Mouse (Mus musculus): ENCODE data around the gene Slc35f4. TPM values are rescaled to one million over a fixed set of nuclear protein-coding genes. Genes with fewer than 3 reads are reported as not detected.

Gene Slc35f4
- total and polyA plus RNA-seq, 3 experiments: not detected

- Histone ChIP-seq H3K79me2 (replicated peaks; ENCODE audit: control insufficient read depth, extremely low read depth, insufficient read depth, poor library complexity, severe bottlenecking) (no peaks in the 10 kb centered on the region), H3K4me3 (replicated peaks in 1 of 3; ENCODE audit: low read depth in 2 of 3, low read length in 2 of 3, poor library complexity in 1 of 3) (no peak overlapping the region), H3K9ac (ENCODE audit: insufficient read depth, low read depth) (no peak overlapping the region), H3K27ac (ENCODE audit: insufficient read depth, low read depth) (no peak overlapping the region), H3K27me3 (replicated peaks) (no peaks in the 10 kb centered on the region), H3K36me3 (replicated peaks in 1 of 2; ENCODE audit: control insufficient read depth in 1 of 2, insufficient read depth in 1 of 2, low read length in 1 of 2) (no peaks in the 10 kb centered on the region), H3K9me3 (replicated peaks; ENCODE audit: low read length) (no peaks in the 10 kb centered on the region), H3K4me1 (ENCODE audit: control insufficient read depth in 1 of 2, insufficient read depth in 2 of 2) (no peaks in the 10 kb centered on the region), H3K4me2 (ENCODE audit: insufficient read depth, low read depth, poor library complexity, severe bottlenecking) (no peak overlapping the region)
- dilution Hi-C loops (cut with MboI; ENCODE audit: extremely low pct_ligation_motif_present, extremely low pct_unique_long_range_greater_than_20kb, low sequenced_read_pairs) (no loop called here), in situ Hi-C loops (cut with MboI; ENCODE audit: low pct_ligation_motif_present, low pct_unique_long_range_greater_than_20kb, low sequenced_read_pairs) (no loop called here)
- no peak for TF ChIP-seq MXI1 (IDR thresholded peaks at IDR 0.05; ENCODE audit: low read depth, low read length)
- TF ChIP-seq MEF2A (IDR thresholded peaks at IDR 0.05; ENCODE audit: borderline replicate concordance, low read depth, low read length): no peak
- TF ChIP-seq MAFK (IDR thresholded peaks at IDR 0.05; ENCODE audit: insufficient replicate concordance, low read length): no peak
- TF ChIP-seq MAZ (IDR thresholded peaks at IDR 0.05; ENCODE audit: low read depth, low read length): no peak
- no peak for TF ChIP-seq PAX5 (IDR thresholded peaks at IDR 0.05; ENCODE audit: low read length)
- no peak for TF ChIP-seq ZNF384 (IDR thresholded peaks at IDR 0.05; ENCODE audit: low read depth, low read length)
- no peak for TF ChIP-seq MYC (IDR thresholded peaks at IDR 0.05; ENCODE audit: low read depth, low read length)
- no peak for TF ChIP-seq GABPA (IDR thresholded peaks at IDR 0.05; ENCODE audit: insufficient replicate concordance, low read depth, low read length)
- TF ChIP-seq E2F4 (IDR thresholded peaks at IDR 0.05; ENCODE audit: insufficient replicate concordance, low read depth, low read length): no peak
- no peak for TF ChIP-seq KAT2A (IDR thresholded peaks at IDR 0.05; ENCODE audit: insufficient replicate concordance, low read length)
- TF ChIP-seq JUND (conservative IDR thresholded peaks at IDR 0.05; ENCODE audit: low read depth, low read length): no peak
- TF ChIP-seq RCOR1 (conservative IDR thresholded peaks at IDR 0.05; ENCODE audit: low read depth, low read length): no peak
- TF ChIP-seq TCF12 (IDR thresholded peaks at IDR 0.05; ENCODE audit: low read depth, low read length): no peak
- no peak for TF ChIP-seq POLR2AphosphoS2 (IDR thresholded peaks at IDR 0.05; ENCODE audit: low read depth, low read length)
- no peak for TF ChIP-seq TBP (conservative IDR thresholded peaks at IDR 0.05; ENCODE audit: low read depth, low read length)
- TF ChIP-seq CTCF (conservative IDR thresholded peaks at IDR 0.05 in 1 of 2, IDR thresholded peaks at IDR 0.05 in 1 of 2; ENCODE audit: low read depth in 2 of 2, low read length in 2 of 2): no peak
- no peak for DNase-seq (ENCODE audit: extremely low read depth)
Measured at GRCm38 (mm10) chr14:49461761-49462160, 64.1 kb downstream of the Slc35f4 start.

DNA sequence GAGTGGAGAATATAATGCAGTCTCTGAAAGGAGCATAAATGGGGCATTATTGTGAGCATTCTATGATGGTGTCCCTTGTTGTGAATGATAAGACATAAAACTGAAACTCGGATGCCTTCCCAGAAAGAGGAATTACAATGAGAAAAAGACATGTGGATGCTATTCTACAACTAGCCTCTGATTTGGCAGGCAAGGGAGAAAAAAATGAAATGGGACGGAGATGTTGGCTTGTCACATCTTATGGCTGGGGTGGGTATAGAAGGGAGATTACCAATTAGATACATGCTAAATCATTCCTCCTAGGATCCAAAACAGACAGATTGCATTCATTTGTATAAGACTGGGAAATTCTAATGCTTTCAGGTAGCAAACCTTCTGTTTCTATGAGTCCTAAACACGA, 65.0 kb downstream of the Slc35f4 start:
- Histone ChIP-seq H3K4me1 (ENCODE audit: control insufficient read depth in 1 of 2, insufficient read depth in 2 of 2) (no peaks in the 10 kb centered on the region), H3K36me3 (replicated peaks in 1 of 2; ENCODE audit: control insufficient read depth in 1 of 2, insufficient read depth in 1 of 2, low read length in 1 of 2) (no peaks in the 10 kb centered on the region), H3K79me2 (replicated peaks; ENCODE audit: control insufficient read depth, extremely low read depth, insufficient read depth, poor library complexity, severe bottlenecking) (no peaks in the 10 kb centered on the region), H3K4me2 (ENCODE audit: insufficient read depth, low read depth, poor library complexity, severe bottlenecking) (no peak overlapping the region), H3K9ac (ENCODE audit: insufficient read depth, low read depth) (no peak overlapping the region), H3K4me3 (replicated peaks in 1 of 3; ENCODE audit: low read depth in 2 of 3, low read length in 2 of 3, poor library complexity in 1 of 3) (no peak overlapping the region), H3K9me3 (replicated peaks; ENCODE audit: low read length) (no peaks in the 10 kb centered on the region), H3K27ac (ENCODE audit: insufficient read depth, low read depth) (no peak overlapping the region), H3K27me3 (replicated peaks) (no peaks in the 10 kb centered on the region)
- in situ Hi-C loops (cut with MboI; ENCODE audit: low pct_ligation_motif_present, low pct_unique_long_range_greater_than_20kb, low sequenced_read_pairs): no loop called here
- dilution Hi-C loops (cut with MboI; ENCODE audit: extremely low pct_ligation_motif_present, extremely low pct_unique_long_range_greater_than_20kb, low sequenced_read_pairs): no loop called here
- TF ChIP-seq USF2 (conservative IDR thresholded peaks at IDR 0.05; ENCODE audit: low read depth, low read length): no peak
- no peak for TF ChIP-seq CTCF (conservative IDR thresholded peaks at IDR 0.05 in 1 of 2, IDR thresholded peaks at IDR 0.05 in 1 of 2; ENCODE audit: low read depth in 2 of 2, low read length in 2 of 2)
- no peak for TF ChIP-seq MYC (IDR thresholded peaks at IDR 0.05; ENCODE audit: low read depth, low read length)
- no peak for TF ChIP-seq MAFK (IDR thresholded peaks at IDR 0.05; ENCODE audit: insufficient replicate concordance, low read length)
- no peak for TF ChIP-seq ZNF384 (IDR thresholded peaks at IDR 0.05; ENCODE audit: low read depth, low read length)
- no peak for TF ChIP-seq MAZ (IDR thresholded peaks at IDR 0.05; ENCODE audit: low read depth, low read length)
- TF ChIP-seq JUND (conservative IDR thresholded peaks at IDR 0.05; ENCODE audit: low read depth, low read length): no peak
- no peak for TF ChIP-seq GABPA (IDR thresholded peaks at IDR 0.05; ENCODE audit: insufficient replicate concordance, low read depth, low read length)
- no peak for TF ChIP-seq JUN (IDR thresholded peaks at IDR 0.05; ENCODE audit: insufficient read depth, low read depth, low read length)
- TF ChIP-seq RCOR1 (conservative IDR thresholded peaks at IDR 0.05; ENCODE audit: low read depth, low read length): no peak
- no peak for TF ChIP-seq MAX (IDR thresholded peaks at IDR 0.05; ENCODE audit: low read length)
- no peak for TF ChIP-seq SMC3 (IDR thresholded peaks at IDR 0.05; ENCODE audit: low read depth, low read length)
- no peak for TF ChIP-seq UBTF (IDR thresholded peaks at IDR 0.05; ENCODE audit: low read depth, low read length)
- TF ChIP-seq NRF1 (IDR thresholded peaks at IDR 0.05; ENCODE audit: low read depth, low read length): no peak
- no peak for TF ChIP-seq KAT2A (IDR thresholded peaks at IDR 0.05; ENCODE audit: insufficient replicate concordance, low read length)
- TF ChIP-seq POLR2AphosphoS2 (IDR thresholded peaks at IDR 0.05; ENCODE audit: low read depth, low read length): no peak
- TF ChIP-seq CHD2 (IDR thresholded peaks at IDR 0.05; ENCODE audit: low read length): no peak
- no peak for TF ChIP-seq ZMIZ1 (IDR thresholded peaks at IDR 0.05; ENCODE audit: low read depth, low read length)
- no peak for DNase-seq (ENCODE audit: extremely low read depth)

Measured in CH12.LX (cell line).